Mouse (Mus musculus): ENCODE data around the gene Golga7b.

Golga7b gene

GRCm38 (mm10) chr19:42303210-42303813 lies 55.9 kb downstream of the Golga7b start:
- no peak for DNase-seq (ENCODE audit: low read depth)

- DNase-seq (ENCODE audit: low read depth): no peak
These were observed 57.1 kb downstream of the Golga7b start for GRCm38 (mm10) chr19:42304506-42304905.

- DNase-seq (ENCODE audit: low read depth): no peak
These were observed 58.4 kb downstream of the Golga7b start for GRCm38 (mm10) chr19:42305746-42306145.

DNA sequence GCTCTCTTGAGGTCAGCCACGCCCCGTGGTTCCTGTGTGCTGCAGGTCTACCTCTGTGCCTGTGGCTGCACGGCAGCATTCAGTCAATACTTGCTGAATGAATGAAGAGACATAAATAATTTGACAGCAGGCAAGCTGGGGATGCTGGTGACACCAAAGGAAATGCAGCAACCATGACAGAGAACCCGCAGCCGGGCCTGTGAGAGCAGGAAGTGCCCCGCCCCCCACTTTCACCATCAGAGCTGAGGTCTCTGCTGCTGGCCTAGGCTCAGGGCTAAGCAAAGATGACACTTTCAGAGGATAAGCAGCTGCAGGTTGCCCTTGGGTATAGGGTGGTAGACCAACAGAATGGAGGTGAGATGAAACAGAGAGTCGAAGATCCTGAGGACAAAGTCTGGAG lies 58.8 kb downstream of the Golga7b start:
- DNase-seq (ENCODE audit: low read depth): peak; percentile 32

DNA sequence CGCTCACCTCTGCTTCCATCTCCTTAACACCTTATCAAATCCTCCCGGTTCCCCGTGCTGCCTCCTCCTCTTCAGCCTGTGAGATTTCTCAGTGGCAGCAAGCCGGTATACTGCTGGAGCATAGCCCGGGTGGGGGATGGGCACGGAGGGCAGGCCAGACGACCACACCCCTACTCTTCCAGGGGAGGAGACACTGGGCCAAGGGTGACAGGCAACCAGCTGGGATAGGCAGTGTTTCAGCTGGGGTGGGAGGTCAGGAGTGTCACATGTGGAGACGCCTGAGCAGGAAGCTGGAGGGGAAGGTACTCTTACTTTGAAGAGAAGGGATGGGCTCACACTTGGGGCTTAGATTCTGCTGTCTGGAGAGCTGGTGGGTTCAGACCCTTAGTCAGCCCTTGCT lies 59.6 kb downstream of the Golga7b start:
- DNase-seq (ENCODE audit: low read depth): no peak

- no peak for DNase-seq (ENCODE audit: low read depth)
These were observed 61.6 kb downstream of the Golga7b start for GRCm38 (mm10) chr19:42308931-42309330.

DNA sequence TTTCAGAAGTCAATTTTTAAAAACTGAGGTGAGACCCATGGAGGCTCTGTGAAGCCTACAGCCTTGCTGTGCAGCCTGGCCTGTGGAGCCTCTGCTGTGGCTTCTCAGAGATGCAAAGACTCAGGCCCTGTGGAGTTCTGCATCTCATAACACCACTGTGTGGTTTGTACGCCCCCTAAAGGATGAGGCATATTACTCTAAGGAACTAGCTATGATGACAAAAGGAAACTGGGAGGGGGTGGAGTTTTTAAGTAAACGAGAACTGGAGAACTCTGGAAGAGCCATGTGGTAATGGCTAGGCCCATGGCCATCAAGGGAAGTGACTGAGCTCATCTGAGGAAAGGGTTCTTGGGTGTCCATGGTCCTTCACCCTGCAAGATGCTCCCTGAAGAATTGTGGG lies 64.0 kb downstream of the Golga7b start:
- DNase-seq (ENCODE audit: low read depth): no peak

DNA sequence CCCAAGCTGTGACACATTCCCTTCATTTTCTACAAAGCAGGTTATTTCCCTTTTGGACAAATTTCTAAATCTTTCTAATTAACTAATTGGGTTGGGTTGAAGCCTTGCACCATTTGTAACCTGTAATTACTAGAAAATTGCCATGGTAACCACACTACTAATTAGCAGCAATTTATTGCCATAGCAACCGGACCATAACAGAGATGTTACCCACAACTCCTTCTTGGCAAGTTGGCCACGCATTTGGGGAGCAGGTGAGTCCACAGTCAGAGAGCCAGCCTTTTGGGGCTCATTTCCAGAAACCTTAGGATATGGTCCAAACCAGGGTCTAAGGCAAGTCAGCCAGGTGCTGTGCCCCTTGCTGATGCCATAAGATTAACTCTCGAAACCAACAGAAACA lies 64.8 kb downstream of the Golga7b start:
- DNase-seq (ENCODE audit: low read depth): no peak

DNA sequence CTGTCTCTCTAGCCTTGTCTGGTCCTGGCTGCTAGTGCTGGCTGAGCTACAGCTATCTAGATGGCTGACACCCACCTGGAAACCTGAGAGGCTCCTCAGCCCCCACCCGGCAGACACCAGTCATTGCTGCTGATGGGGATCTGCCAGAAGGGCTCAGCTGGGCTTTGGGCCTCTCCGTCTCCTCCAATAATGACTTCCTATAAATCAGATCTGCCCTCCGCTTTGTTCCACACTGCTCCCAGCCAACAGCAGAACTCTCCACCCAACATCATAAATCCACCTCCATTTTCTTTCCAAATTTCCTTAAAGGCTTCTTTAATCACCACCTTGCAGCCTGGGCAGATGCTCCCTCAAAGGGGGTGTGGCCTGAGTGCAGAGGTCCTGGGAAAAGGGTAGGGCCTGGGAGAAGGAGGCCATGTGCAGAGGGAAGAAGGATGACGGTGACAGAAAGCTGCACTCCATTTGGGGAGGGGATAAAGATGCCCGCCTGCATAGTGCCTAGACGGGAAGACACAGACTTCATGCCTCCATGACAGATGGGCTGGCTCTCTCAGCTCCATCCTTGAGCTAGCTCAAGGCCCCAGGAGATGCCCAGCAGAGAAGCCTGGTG lies 67.8 kb downstream of the Golga7b start:
- DNase-seq (ENCODE audit: low read depth): no peak

GRCm38 (mm10) chr19:42315914-42316313 lies 68.5 kb downstream of the Golga7b start:
- DNase-seq (ENCODE audit: low read depth): peak; percentile 53

DNA sequence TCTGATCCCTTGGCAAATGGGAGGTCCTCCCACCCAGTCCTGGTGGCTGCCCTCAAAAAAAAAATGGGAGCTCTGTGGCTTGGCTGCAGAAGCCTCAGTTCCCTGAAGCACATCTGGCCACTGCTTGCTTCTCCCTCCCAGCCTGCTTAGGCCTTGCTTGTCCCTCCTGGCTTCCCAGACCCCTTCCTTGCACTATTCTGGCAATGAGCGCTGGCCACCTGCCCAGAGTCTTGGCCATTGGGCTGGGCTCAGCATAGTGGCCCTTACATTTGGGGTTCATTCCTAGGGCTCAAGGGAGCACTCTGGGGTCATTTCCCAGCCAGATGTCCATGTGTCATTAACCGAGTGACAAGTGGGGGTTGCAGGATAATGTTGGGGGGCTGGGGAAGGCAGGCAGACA lies 69.2 kb downstream of the Golga7b start:
- no peak for DNase-seq (ENCODE audit: low read depth)

GRCm38 (mm10) chr19:42316998-42317397 lies 69.6 kb downstream of the Golga7b start:
- DNase-seq (ENCODE audit: low read depth): no peak

GRCm38 (mm10) chr19:42317648-42318425 lies 70.5 kb downstream of the Golga7b start:
- no peak for DNase-seq (ENCODE audit: low read depth)
